Mouse (Mus musculus): ENCODE measurements around the gene Ces2f. TPM values are rescaled to one million over a fixed set of nuclear protein-coding genes. Genes with fewer than 3 reads are reported as not detected.

Gene Ces2f
- polyA plus RNA-seq, 1 experiment = 0.08 TPM

DNA sequence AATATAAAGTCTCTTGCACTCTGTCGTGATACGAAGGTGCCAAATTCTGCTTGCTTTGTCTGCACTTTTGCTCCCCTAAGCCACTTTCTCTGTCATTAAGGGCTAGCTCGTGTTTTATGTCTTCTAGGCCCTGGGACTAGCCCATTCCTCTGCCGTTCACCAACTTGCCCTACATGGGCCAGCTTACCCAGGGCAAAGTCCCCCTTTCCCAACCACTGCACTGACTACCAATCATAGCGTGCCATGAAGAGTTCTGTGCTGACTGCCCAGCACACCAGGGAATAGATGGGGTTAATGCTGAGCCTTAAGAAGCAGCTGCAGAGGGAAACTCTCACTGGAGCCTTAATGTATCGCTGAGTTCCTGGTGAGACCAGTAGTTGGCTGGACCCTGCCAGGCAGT lies 51.0 kb downstream of the Ces2f start:
- Histone ChIP-seq H3K27ac (ENCODE audit: insufficient read depth, low read depth, low read length) (no peak overlapping the region), H3K36me3 (ENCODE audit: control insufficient read depth, insufficient read depth, low read length) (no peaks in the 10 kb centered on the region), H3K4me1 (ENCODE audit: control insufficient read depth, insufficient read depth, low read length) (peaks cover 20% of the 10 kb centered on the region; the same call in 1 of the 2 replicates), H3K27me3 (replicated peaks; ENCODE audit: control insufficient read depth, insufficient read depth, low read length) (no peaks in the 10 kb centered on the region), H3K4me3 (ENCODE audit: insufficient read depth, low read depth, low read length) (no peak overlapping the region)
- DNase-seq = peak; percentile 81
- 54% methylated on average over 6 of the region's 6 CpGs for WGBS
- TF ChIP-seq CTCF (conservative IDR thresholded peaks at IDR 0.05; ENCODE audit: insufficient read depth, insufficient read length, low read depth, low read length) = no peak
- no peak for TF ChIP-seq POLR2A (IDR thresholded peaks at IDR 0.05; ENCODE audit: low read depth, low read length)

DNA sequence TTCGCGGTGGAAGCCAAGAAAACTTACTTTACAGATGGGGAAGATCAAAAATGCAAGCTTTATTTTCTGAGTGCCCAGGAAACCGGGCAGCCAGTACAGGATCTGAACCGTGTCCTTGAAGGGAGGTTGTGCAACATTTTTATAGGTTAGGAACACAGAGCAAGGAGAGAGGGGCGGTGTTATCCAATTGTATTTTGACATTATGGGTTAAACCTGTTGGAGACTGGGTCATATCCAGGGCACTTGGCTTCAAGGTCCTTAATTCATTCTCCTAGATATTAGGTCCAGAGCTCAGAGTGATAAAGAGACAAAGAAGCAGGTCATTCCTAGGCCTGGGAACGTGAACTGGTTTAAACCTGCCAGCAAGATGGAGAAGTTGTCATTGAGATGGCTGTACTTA lies 52.0 kb downstream of the Ces2f start:
- Histone ChIP-seq H3K27me3 (replicated peaks; ENCODE audit: control insufficient read depth, insufficient read depth, low read length) (no peaks in the 10 kb centered on the region), H3K4me1 (ENCODE audit: control insufficient read depth, insufficient read depth, low read length) (peaks cover 20% of the 10 kb centered on the region; the same call in 1 of the 2 replicates), H3K36me3 (ENCODE audit: control insufficient read depth, insufficient read depth, low read length) (no peaks in the 10 kb centered on the region), H3K4me3 (ENCODE audit: insufficient read depth, low read depth, low read length) (no peak overlapping the region), H3K27ac (ENCODE audit: insufficient read depth, low read depth, low read length) (no peak overlapping the region)
- no peak for TF ChIP-seq CTCF (conservative IDR thresholded peaks at IDR 0.05; ENCODE audit: insufficient read depth, insufficient read length, low read depth, low read length)
- no peak for TF ChIP-seq POLR2A (IDR thresholded peaks at IDR 0.05; ENCODE audit: low read depth, low read length)
- WGBS = 64% methylated on average over 6 of the region's 6 CpGs
- DNase-seq = peak; percentile 41

GRCm38 (mm10) chr8:105000586-105000985 lies 53.4 kb downstream of the Ces2f start, which contains the start of gene Ces2h:
Gene Ces2h (plus strand): TSS chr8:105000853.
- no peak within 1 kb of the TSS for H3K4me3 ChIP-seq (ENCODE audit: insufficient read depth, low read depth, low read length)
- H3K27ac ChIP-seq (ENCODE audit: insufficient read depth, low read depth, low read length) = peak within 1 kb of the TSS; percentile 85
- H3K27me3 ChIP-seq (replicated peaks; ENCODE audit: control insufficient read depth, insufficient read depth, low read length) = no peaks in the 10 kb centered on the region
- 46% methylated on average over 7 of the region's 7 CpGs for WGBS
- DNase-seq = peak; percentile 94
- no peaks in the 10 kb centered on the region for H3K36me3 ChIP-seq (ENCODE audit: control insufficient read depth, insufficient read depth, low read length)
- H3K4me1 ChIP-seq (ENCODE audit: control insufficient read depth, insufficient read depth, low read length) = peaks cover 20% of the 10 kb centered on the region; the same call in 1 of the 2 replicates
- TF ChIP-seq CTCF (conservative IDR thresholded peaks at IDR 0.05; ENCODE audit: insufficient read depth, insufficient read length, low read depth, low read length) (no peak), POLR2A (IDR thresholded peaks at IDR 0.05; ENCODE audit: low read depth, low read length) (peak; percentile 16)

Other genes starting within 250 kb of the Ces2f start
- 0.05 TPM in 1 of 2 replicates, not detected in the other for gene Ces2a, start 213.4 kb upstream of the Ces2f start, polyA plus RNA-seq (2012; rRNA removed)
- 5.4 and 7.8 TPM in 2 replicates for gene Ces2b, start 115.8 kb upstream of the Ces2f start, polyA plus RNA-seq (2012; rRNA removed)
- gene Ces2c, start 100.3 kb upstream of the Ces2f start, polyA plus RNA-seq (2012; rRNA removed) = 83.0 and 92.6 TPM in 2 replicates
- gene Ces2e, start 21.1 kb upstream of the Ces2f start, polyA plus RNA-seq (2012; rRNA removed) = 19.7 and 20.3 TPM in 2 replicates
- 9.3 and 11.9 TPM in 2 replicates for gene Ces2g, start 14.4 kb downstream of the Ces2f start, polyA plus RNA-seq (2012; rRNA removed)
- gene Ces2h, start 53.5 kb downstream of the Ces2f start, polyA plus RNA-seq (2012; rRNA removed) = 0.48 and 0.53 TPM in 2 replicates
- 0.09 and 0.14 TPM in 2 replicates for gene Ces3a, start 101.2 kb downstream of the Ces2f start, polyA plus RNA-seq (2012; rRNA removed)
- gene Ces3b, start 136.4 kb downstream of the Ces2f start, polyA plus RNA-seq (2012; rRNA removed) = 0.08 TPM in 1 of 2 replicates, not detected in the other
- gene Ces4a, start 184.4 kb downstream of the Ces2f start, polyA plus RNA-seq (2012; rRNA removed) = 0.03 TPM in 1 of 2 replicates, not detected in the other
- 4.4 and 6.1 TPM in 2 replicates for gene Cbfb, start 223.3 kb downstream of the Ces2f start, polyA plus RNA-seq (2012; rRNA removed)

Measured in kidney, adult 2 months (tissue).